ENCODE assay signal across 11 mouse cellular contexts in genomic region chr16:43951591-43951990, GRCm38 (mm10). TPM values are rescaled to one million over a fixed set of nuclear protein-coding genes. Genes with fewer than 3 reads are reported as not detected.
DNase-seq lines count a peak whose midpoint lies in the region; TF ChIP-seq lines count a peak whose summit lies in the region.
"Had no signal": no experiment of that assay in that cellular context is flagged by ENCODE, and none has a peak within 500 bp of the region (broad histone marks: within the 10 kb centered on the region; RNA-seq: fewer than 3 reads in every experiment).

No protein-coding gene starts in this region.

- no peak overlapping the region for H3K4me3 ChIP-seq in layer of hippocampus, adult 2 months
- no peak overlapping the region for H3K4me3 ChIP-seq in brown adipose tissue, adult 24 weeks (ENCODE audit: insufficient read depth, low read depth, low read length)
- H3K4me3 ChIP-seq: embryonic facial prominence, embryonic 12.5 days had no signal

- H3K4me1 ChIP-seq in brown adipose tissue, adult 24 weeks (ENCODE audit: control insufficient read depth, insufficient read depth, insufficient read length, low read length) = no peaks in the 10 kb centered on the region
- H3K4me1 ChIP-seq: embryonic facial prominence, embryonic 12.5 days had no signal

- peak overlapping the region; percentile 25; the same call in 1 of the 2 replicates for H3K27ac ChIP-seq in layer of hippocampus, adult 2 months
- 0 out of 2 replicates have a peak overlapping the region, but pooled peaks have one; percentile 11 for H3K27ac ChIP-seq in brown adipose tissue, adult 24 weeks (replicated peaks; ENCODE audit: low read depth, low read length)
- H3K27ac ChIP-seq: embryonic facial prominence, embryonic 12.5 days; macrophage had no signal

- no peak for TF ChIP-seq CTCF in layer of hippocampus, adult 2 months (conservative IDR thresholded peaks at IDR 0.05)

- DNase-seq in layer of hippocampus, adult 2 months (ENCODE audit: low spot score in 2 of 2) = no peak
- no peak for DNase-seq in layer of hippocampus, postnatal 25 days (ENCODE audit: extremely low spot score in 1 of 2, low spot score in 1 of 2)
- DNase-seq in lung, postnatal 10 days = peak; percentile 29
- peak; percentile 84 for DNase-seq in spleen, postnatal 36 days (ENCODE audit: low spot score in 2 of 2)
- DNase-seq in T-cell, adult 2 months (ENCODE audit: low spot score) = no peak
- no peak for DNase-seq in urinary bladder, postnatal 4 days (ENCODE audit: low spot score in 2 of 2)
- DNase-seq in kidney, adult 8-10 months = no peak
- DNase-seq: kidney, adult 9 months had no signal

RNA-seq across cellular contexts. Expression of gene Qtrt2, which starts 25.0 kb away (rescaled TPM):
- total RNA-seq in layer of hippocampus, adult 2 months (2021) = 10 to 100 TPM; 38.8 to 40.7 TPM
- total RNA-seq in layer of hippocampus, postnatal 25 days (2021) = 10 to 100 TPM; 26.8 to 40.8 TPM
- polyA plus RNA-seq in brown adipose tissue, adult 24 weeks (2012; ENCODE audit: insufficient read depth, insufficient read length, missing spikeins) = 6.6 and 7.2 TPM in 2 replicates

RNA-seq across cellular contexts. Expression of gene Zdhhc23, which starts 28.0 kb away (rescaled TPM):
- total RNA-seq in layer of hippocampus, adult 2 months (2021) = 10 to 100 TPM; 43.4 to 49.1 TPM
- 10 to 100 TPM; 40.5 to 54.2 TPM for total RNA-seq in layer of hippocampus, postnatal 25 days (2021)
- polyA plus RNA-seq in brown adipose tissue, adult 24 weeks (2012; ENCODE audit: insufficient read depth, insufficient read length, missing spikeins) = 0.40 and 0.46 TPM in 2 replicates

Comparison
In these comparisons a context has a peak if more than half of its experiments do, and no peak if none do; other contexts are left out.
1. DNase-seq: peak in lung, postnatal 10 days (single experiment) and spleen, postnatal 36 days (2 of 2); none in layer of hippocampus, adult 2 months (0 of 2), layer of hippocampus, postnatal 25 days (0 of 2), T-cell, adult 2 months (single experiment), urinary bladder, postnatal 4 days (0 of 2) and kidney, adult 8-10 months (0 of 2).